Mouse (Mus musculus) spleen, adult 2 months (tissue): ENCODE measurements at regions not wholly inside any gene's neighbourhood (a gene's known extent, or its start where the extent isn't known, plus 50 kb on each side); places are given as distances from the start of the nearest gene placed in this dataset.

Experiments
- DNase-seq, 2 experiments: peaks; one replicate each; pipeline versions ENCODE4 v3.0.0 to v3.0.0-alpha.2; 2012 to 2021; ENCODE audit warnings: low spot score in 2 of 2, low read depth in 1 of 2
- H3K27ac ChIP-seq: fragments of 200-500 bp; 2 replicates; pipeline ENCODE4 v1.5.1; 2012; ENCODE audit warnings: low read length, inconsistent platforms; ENCODE audit not compliant: insufficient read depth
- H3K27me3 ChIP-seq: fragments of 200-500 bp; 2 replicates; pipeline ENCODE4 v1.6.1; 2012; ENCODE audit warnings: mild to moderate bottlenecking, moderate library complexity, low read length, inconsistent platforms; ENCODE audit not compliant: control insufficient read depth, insufficient read depth
- H3K36me3 ChIP-seq: fragments of 200-500 bp; 2 replicates; pipeline ENCODE4 v1.6.1; 2012; ENCODE audit warnings: mild to moderate bottlenecking, low read length, inconsistent platforms; ENCODE audit not compliant: control insufficient read depth, insufficient read depth
- H3K4me1 ChIP-seq: fragments of 200-500 bp; 2 replicates; pipeline ENCODE4 v1.6.1; 2011; ENCODE audit warnings: inconsistent platforms; ENCODE audit not compliant: control insufficient read depth, insufficient read depth, insufficient read length
- H3K4me3 ChIP-seq: fragments of 200-500 bp; 2 replicates; pipeline ENCODE4 v1.5.1; 2011; ENCODE audit warnings: mild to moderate bottlenecking, inconsistent platforms; ENCODE audit not compliant: insufficient read depth, insufficient read length; ENCODE audit errors: extremely low read depth
- CTCF ChIP-seq: fragments of 200-500 bp; IDR thresholded peaks from 2 replicates; pipeline ENCODE4 v1.5.1; 2011; ENCODE audit warnings: mild to moderate bottlenecking, inconsistent platforms; ENCODE audit not compliant: insufficient read depth, insufficient read length, insufficient replicate concordance; ENCODE audit errors: extremely low read depth
- POLR2A ChIP-seq: fragments of 200-500 bp; IDR thresholded peaks from 2 replicates; pipeline ENCODE4 v1.6.1; 2011; ENCODE audit warnings: low read depth, low read length, inconsistent platforms
- WGBS: fragments of 180-500 bp; shearing (Covaris S2); methylation state at CpG from one replicate; pipeline ENCODE4 v1.1.7; 2018; 5-methylcytosine and 5-hydroxymethylcytosine counted together

DNA sequence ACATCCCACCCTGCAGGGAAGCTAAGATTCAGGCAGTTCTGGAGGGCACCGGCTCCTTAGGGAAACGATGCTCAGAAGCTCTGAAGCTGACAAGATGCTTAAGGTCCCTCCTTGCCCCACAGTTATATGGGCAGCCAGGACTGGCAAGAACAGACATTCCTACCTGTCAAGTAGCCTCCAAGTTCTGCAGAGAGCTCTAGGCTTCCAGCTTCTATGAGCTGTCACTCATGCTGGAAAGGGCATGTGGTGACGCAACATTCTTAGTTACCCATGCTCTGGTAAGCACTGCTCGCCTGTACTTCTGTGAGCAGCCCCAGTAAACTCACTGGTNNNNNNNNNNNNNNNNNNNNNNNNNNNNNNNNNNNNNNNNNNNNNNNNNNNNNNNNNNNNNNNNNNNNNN lies 511.3 kb downstream of the 1810013L24Rik start:
- no peak for DNase-seq
- TF ChIP-seq POLR2A (no peak), CTCF (no peak)
- H3K36me3 ChIP-seq = no peaks in the 10 kb centered on the region
- H3K27ac ChIP-seq = no peak overlapping the region
- 87% methylated on average over 4 of the region's 4 CpGs for WGBS
- no peak overlapping the region for H3K4me3 ChIP-seq
- no peaks in the 10 kb centered on the region for H3K27me3 ChIP-seq
- H3K4me1 ChIP-seq = no peaks in the 10 kb centered on the region

DNA sequence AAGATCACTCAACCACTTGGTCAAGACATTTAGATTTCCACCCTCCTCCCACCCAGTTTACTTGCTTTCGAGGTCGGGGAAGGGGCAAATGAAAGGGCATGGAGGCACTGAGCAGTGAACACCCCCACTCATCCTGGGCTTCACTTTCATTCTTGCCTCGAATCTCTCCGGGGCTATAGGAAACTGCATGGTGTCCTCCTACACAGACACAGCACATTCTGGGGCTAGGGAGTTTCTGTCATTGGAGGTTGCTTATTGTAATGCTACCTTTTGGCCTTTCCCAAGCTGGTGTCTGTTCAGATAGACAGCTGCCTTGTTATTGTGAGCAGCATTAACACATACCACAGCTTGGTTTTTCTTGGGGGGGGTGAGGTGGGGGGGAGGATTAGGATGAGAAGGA lies 523.9 kb downstream of the 1810013L24Rik start:
- Histone ChIP-seq H3K4me3 (no peak overlapping the region), H3K36me3 (no peaks in the 10 kb centered on the region), H3K27ac (no peak overlapping the region), H3K27me3 (no peaks in the 10 kb centered on the region), H3K4me1 (no peaks in the 10 kb centered on the region)
- no peak for TF ChIP-seq POLR2A
- no peak for TF ChIP-seq CTCF
- 79% methylated on average over 4 of the region's 4 CpGs for WGBS
- DNase-seq = no peak

DNA sequence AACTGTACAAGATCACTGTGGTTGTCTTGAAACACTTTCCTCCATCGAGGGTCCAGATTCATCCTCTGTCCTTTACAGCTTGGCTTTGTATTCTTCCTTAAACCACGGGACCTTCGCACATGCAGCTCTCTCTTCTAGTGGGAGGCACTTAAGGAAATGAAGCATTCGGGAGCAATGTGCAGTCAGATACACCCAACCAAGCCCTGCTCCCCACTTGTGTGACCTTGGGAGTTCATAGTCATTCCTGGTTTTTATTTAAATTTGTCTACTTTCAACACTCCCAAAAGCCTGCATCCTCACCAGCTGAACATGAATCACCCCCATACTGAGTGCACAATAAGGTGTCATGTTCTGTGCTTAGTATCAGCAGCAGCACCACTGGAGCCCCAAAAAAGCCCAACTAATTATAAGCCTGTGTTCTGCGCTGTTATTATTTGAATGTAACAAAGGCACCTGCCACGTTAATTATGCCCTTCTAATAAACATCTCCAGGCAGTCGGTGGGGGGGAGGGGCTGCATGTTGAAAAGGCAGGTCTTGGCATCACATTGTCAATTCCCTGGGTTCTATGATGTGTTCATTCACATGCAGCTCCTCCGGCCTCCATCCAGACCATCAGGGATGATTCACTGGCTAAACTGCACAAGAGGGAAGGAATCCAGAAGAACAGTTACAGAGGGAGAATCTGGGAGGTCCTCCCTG lies 524.6 kb downstream of the 1810013L24Rik start:
- no peak for DNase-seq
- TF ChIP-seq POLR2A (no peak), CTCF (no peak)
- no peaks in the 10 kb centered on the region for H3K36me3 ChIP-seq
- WGBS = 81% methylated on average over 8 of the region's 8 CpGs
- H3K27ac ChIP-seq = no peak overlapping the region
- no peaks in the 10 kb centered on the region for H3K4me1 ChIP-seq
- no peak overlapping the region for H3K4me3 ChIP-seq
- H3K27me3 ChIP-seq = no peaks in the 10 kb centered on the region

DNA sequence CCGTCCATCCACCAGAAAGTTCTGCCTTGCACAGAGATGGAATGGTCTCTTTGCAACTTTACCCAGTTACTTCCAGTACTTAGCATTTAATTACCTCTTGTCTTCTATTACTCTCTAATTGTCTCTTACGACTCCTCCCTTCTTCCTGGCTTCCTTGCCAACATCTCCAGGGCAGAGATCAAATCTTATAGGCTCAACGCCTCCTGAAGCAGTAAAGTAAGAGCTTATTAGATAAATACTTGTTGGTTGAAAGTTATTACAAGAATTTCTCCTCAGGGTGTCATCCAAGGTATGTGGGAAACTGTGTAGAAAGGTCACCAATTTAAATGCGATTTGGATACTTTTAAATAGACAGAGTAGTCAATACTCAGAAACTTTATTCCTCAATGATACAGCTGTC lies 528.8 kb downstream of the 1810013L24Rik start:
- no peaks in the 10 kb centered on the region for H3K27me3 ChIP-seq
- TF ChIP-seq CTCF = no peak
- no peak for TF ChIP-seq POLR2A
- no peak overlapping the region for H3K27ac ChIP-seq
- no peak overlapping the region for H3K4me3 ChIP-seq
- no peaks in the 10 kb centered on the region for H3K4me1 ChIP-seq
- no peaks in the 10 kb centered on the region for H3K36me3 ChIP-seq
- no peak for DNase-seq
- 75% methylated on average over 4 of the region's 4 CpGs for WGBS

DNA sequence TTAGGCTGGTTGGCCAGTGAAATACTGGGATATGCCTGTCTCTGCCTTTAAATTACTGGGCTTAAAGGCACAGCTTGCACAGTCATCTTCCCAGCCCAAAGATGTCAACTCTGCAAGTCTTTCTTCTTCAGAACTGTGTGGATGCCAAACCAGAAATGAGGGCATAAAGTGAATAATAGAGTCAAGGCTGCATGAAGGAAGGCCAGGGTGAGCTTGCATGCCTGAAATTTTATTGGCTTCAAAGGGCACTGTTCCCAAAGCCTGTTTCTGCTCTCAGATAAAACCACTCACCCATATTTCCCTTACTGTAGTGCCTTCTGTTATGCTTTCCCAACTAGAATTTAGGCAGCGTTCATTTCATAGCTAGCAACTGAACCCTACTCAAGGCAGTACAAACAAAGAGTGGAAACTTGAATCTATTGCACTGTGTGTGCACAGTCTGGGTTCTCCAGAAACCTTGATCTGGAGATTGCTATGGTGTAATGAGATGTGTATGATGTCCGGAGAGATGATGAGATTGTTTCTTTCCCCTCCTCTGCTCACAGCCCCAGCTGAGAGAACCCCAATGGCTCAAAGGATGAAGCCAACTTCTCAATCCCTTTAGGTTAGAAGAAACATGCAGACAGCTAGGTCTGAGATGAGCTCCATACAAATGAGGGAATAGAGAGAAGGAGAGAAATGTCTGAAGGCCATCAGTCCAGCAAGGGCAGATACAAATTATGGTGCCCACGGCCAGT lies 529.7 kb downstream of the 1810013L24Rik start:
- 90% methylated on average over 3 of the region's 3 CpGs for WGBS
- no peak overlapping the region for H3K27ac ChIP-seq
- H3K4me3 ChIP-seq = no peak overlapping the region
- no peaks in the 10 kb centered on the region for H3K36me3 ChIP-seq
- no peaks in the 10 kb centered on the region for H3K4me1 ChIP-seq
- TF ChIP-seq POLR2A (no peak), CTCF (no peak)
- no peaks in the 10 kb centered on the region for H3K27me3 ChIP-seq
- DNase-seq = no peak

DNA sequence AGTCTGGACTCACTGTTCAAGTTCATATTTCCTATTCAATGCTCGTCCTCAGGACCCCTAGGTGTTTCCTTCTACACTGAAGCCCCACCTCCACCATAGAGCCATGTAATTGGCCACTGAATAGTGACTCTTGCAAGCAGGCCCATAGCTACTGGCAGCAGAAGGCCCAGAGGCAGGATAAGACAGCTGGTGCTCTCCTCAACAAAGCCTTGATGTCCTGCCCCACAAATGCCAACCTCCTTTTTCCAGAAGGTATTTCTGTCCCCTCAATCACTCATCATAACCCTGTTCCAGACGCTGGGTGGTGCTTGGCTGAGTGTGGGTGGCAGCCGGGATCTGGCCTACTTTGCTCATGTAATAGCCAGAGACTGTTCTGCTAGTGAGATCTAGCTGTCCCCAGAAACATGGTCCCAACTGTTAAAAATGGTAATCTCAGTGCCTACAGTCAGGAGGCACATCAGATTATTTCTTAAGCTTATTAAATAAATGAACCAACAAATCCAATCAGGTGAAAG lies 530.9 kb downstream of the 1810013L24Rik start:
- no peak overlapping the region for H3K4me3 ChIP-seq
- no peak overlapping the region for H3K27ac ChIP-seq
- no peaks in the 10 kb centered on the region for H3K36me3 ChIP-seq
- no peaks in the 10 kb centered on the region for H3K27me3 ChIP-seq
- H3K4me1 ChIP-seq = no peaks in the 10 kb centered on the region
- DNase-seq = no peak
- TF ChIP-seq POLR2A = no peak
- no peak for TF ChIP-seq CTCF
- 73% methylated on average over 3 of the region's 3 CpGs for WGBS

DNA sequence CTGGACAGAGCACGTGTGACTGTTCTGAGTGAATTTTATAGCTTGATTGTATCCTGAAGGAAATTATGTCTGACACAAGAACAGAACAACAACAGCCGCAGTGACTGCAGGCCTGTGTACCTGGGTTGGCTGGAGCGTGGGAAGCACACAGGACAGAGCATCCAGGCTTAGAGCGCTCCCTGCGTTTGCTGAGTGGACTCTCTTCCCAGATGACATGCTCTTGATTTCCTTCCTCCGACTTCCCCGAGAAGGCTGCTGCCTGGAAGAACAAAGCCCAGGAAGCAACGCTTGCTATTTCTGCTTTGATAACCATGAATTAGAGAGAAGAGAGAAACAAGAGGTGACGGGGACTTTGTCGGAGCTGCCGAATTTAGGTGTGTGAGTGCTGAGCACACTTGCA lies 532.2 kb downstream of the 1810013L24Rik start:
- Histone ChIP-seq H3K36me3 (no peaks in the 10 kb centered on the region), H3K4me1 (no peaks in the 10 kb centered on the region), H3K27me3 (no peaks in the 10 kb centered on the region), H3K4me3 (no peak overlapping the region), H3K27ac (no peak overlapping the region)
- 27% methylated on average over 11 of the region's 11 CpGs for WGBS
- no peak for DNase-seq
- TF ChIP-seq CTCF = no peak
- TF ChIP-seq POLR2A = no peak
